Mouse (Mus musculus) embryonic fibroblast, embryonic 13.5 days (primary cell): Measurements from ENCODE around the gene Skiv2l.

Experiments
- CTCF ChIP-seq: IDR thresholded peaks from 2 replicates; pipeline ENCODE4 v1.5.1; 2011; ENCODE audit warnings: mild to moderate bottlenecking, control low read depth, low read length, moderate library complexity, borderline replicate concordance; ENCODE audit not compliant: insufficient read depth
- POLR2A ChIP-seq: IDR thresholded peaks from 2 replicates; pipeline ENCODE4 v1.6.1; 2011; ENCODE audit warnings: low read depth, mild to moderate bottlenecking, control low read depth, low read length, moderate library complexity

GRCm38 (mm10) chr17:34885615-34886014 is 35.6 kb upstream of the Skiv2l start:
- TF ChIP-seq CTCF (no peak), POLR2A (no peak)
